Mouse (Mus musculus): ENCODE results near the gene H2-K1. TPM values are rescaled to one million over a fixed set of nuclear protein-coding genes. Genes with fewer than 3 reads are reported as not detected.

H2-K1 gene
- polyA plus RNA-seq, 1 experiment from 2014 or later: 55.5 TPM

DNA sequence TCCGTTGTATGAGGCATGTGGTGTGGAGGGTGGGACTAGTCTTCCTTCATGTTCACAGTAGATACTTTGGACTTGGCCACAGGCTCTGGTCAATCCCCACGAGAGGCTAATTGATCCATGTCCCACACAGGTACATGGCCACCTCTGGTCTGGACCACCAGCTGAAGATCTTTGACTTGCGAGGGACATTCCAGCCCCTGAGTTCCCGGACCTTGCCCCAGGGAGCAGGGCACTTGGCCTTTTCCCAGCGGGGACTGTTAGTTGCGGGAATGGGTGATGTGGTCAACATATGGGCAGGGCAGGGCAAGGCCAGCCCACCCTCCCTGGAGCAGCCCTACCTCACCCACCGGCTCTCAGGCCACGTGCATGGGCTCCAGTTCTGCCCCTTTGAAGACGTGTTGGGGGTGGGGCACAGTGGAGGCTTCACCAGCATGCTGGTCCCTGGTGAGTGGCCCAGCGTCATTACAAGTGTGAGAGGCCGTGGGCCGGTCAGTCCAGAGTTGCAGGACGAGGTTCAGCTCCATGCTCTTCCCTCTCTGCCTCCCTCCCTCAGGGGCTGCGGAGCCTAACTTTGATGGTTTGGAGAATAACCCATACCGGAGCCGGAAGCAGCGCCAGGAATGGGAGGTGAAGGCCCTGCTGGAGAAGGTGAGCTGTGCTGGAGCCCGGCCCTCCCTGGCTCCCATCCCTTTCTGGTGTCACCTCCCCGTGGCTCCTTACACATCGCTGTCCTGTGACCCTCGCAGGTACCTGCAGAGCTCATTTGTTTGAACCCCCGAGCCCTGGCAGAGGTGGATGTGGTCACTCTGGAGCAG, 51.9 kb downstream of the H2-K1 start:
- no peak for ATAC-seq (ENCODE audit: low read depth)
- peaks cover 25% of the 10 kb centered on the region for H3K4me1 ChIP-seq (replicated peaks; ENCODE audit: control insufficient read depth, insufficient read depth, low read length)
- H3K27me3 ChIP-seq (ENCODE audit: control insufficient read depth, insufficient read depth, low read depth, low read length): no peaks in the 10 kb centered on the region
- peaks cover 28% of the 10 kb centered on the region for H3K36me3 ChIP-seq (ENCODE audit: control insufficient read depth, insufficient read depth, low read length)
- H3K9me3 ChIP-seq (ENCODE audit: control insufficient read depth, low read length): no peaks in the 10 kb centered on the region
- H3K9ac ChIP-seq (ENCODE audit: low read length): no peak overlapping the region
- H3K4me3 ChIP-seq (ENCODE audit: low read length): no peak overlapping the region
- WGBS: 81% methylated on average over 22 of the region's 22 CpGs
- no peak overlapping the region for H3K27ac ChIP-seq (ENCODE audit: low read length)
- H3K4me2 ChIP-seq (ENCODE audit: low read depth, low read length): no peak overlapping the region

DNA sequence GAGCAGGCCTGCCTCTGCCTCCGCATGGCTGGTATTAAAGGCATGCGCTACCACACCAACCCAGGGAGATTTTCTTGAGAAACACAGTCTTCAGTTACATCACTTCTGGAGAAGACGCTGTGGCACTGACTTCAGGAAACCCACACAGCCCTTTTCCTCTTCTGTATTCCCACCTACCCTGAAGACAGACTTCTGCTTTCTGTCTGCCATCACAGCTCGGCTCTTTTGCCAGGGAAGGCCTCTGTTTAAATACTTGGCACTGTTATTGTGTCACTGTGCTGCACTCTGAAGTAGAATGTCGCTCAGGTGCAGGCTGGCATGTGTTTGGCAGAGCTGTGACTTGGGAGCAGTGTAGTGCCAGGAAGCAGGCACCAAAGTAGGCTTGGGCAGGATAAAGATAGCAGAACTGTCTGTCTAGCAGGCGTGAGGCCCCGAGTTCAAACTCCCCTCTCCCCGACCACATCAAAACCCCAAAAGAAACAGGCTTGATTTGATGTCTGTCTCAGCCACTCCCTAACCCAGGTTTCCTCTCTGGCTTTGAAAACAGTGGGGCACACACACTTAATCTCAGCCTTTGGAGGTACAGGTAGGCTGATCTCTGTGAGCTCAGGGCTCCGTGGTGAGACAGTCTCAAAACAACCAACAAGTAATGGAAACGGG, 52.6 kb downstream of the H2-K1 start:
- H3K27ac ChIP-seq (ENCODE audit: low read length): no peak overlapping the region
- H3K4me3 ChIP-seq (ENCODE audit: low read length): no peak overlapping the region
- H3K27me3 ChIP-seq (ENCODE audit: control insufficient read depth, insufficient read depth, low read depth, low read length): no peaks in the 10 kb centered on the region
- H3K9me3 ChIP-seq (ENCODE audit: control insufficient read depth, low read length): no peaks in the 10 kb centered on the region
- peaks cover 25% of the 10 kb centered on the region for H3K36me3 ChIP-seq (ENCODE audit: control insufficient read depth, insufficient read depth, low read length)
- 84% methylated on average over 10 of the region's 10 CpGs for WGBS
- H3K4me2 ChIP-seq (ENCODE audit: low read depth, low read length): no peak overlapping the region
- no peak for ATAC-seq (ENCODE audit: low read depth)
- H3K9ac ChIP-seq (ENCODE audit: low read length): no peak overlapping the region
- peaks cover 18% of the 10 kb centered on the region for H3K4me1 ChIP-seq (replicated peaks; ENCODE audit: control insufficient read depth, insufficient read depth, low read length)

MicroRNAs within 50 kb of the gene (microRNA counts, 519-probe panel; counts per million panel counts)
- 1,613 counts per million, percentile 23 among the panel's probes with 10 or more counts for microRNA mmu-miR-219

Small RNA genes within 50 kb of the gene (microRNA-seq; reads per million reads assigned to microRNA genes)
- not detected for gene Mir219a-1
- not detected for gene Mir219c

Other genes with a start within 250 kb of the H2-K1 start
- 279 and 289 TPM in 2 replicates for gene Rab11b, start 239.8 kb downstream of the H2-K1 start, polyA plus RNA-seq (2015; fragmentation: Nextera tagmentation; extraction: Ambion mirVana)
- 46.1 and 48.3 TPM in 2 replicates for gene Angptl4, start 218.5 kb downstream of the H2-K1 start, polyA plus RNA-seq (2015; fragmentation: Nextera tagmentation; extraction: Ambion mirVana)
- 78.8 and 89.6 TPM in 2 replicates for gene Kank3, start 189.8 kb downstream of the H2-K1 start, polyA plus RNA-seq (2015; fragmentation: Nextera tagmentation; extraction: Ambion mirVana)
- 929 and 1,039 TPM in 2 replicates for gene Rps28, start 175.8 kb downstream of the H2-K1 start, polyA plus RNA-seq (2015; fragmentation: Nextera tagmentation; extraction: Ambion mirVana)
- gene Ndufa7, start 175.8 kb downstream of the H2-K1 start, polyA plus RNA-seq (2015; fragmentation: Nextera tagmentation; extraction: Ambion mirVana): 482 and 489 TPM in 2 replicates
- gene Cd320, start 157.3 kb downstream of the H2-K1 start, polyA plus RNA-seq (2015; fragmentation: Nextera tagmentation; extraction: Ambion mirVana): 63.4 and 67.1 TPM in 2 replicates
- gene Gm7029, start 126.5 kb downstream of the H2-K1 start, polyA plus RNA-seq (2015; fragmentation: Nextera tagmentation; extraction: Ambion mirVana): not detected in 2 replicates
- gene Kifc1, start 109.7 kb downstream of the H2-K1 start, polyA plus RNA-seq (2015; fragmentation: Nextera tagmentation; extraction: Ambion mirVana): 8.8 and 9.6 TPM in 2 replicates
- 0.26 TPM in 1 of 2 replicates, not detected in the other for gene Platr17, start 95.2 kb downstream of the H2-K1 start, polyA plus RNA-seq (2015; fragmentation: Nextera tagmentation; extraction: Ambion mirVana)
- 44.1 and 50.6 TPM in 2 replicates for gene Daxx, start 90.9 kb downstream of the H2-K1 start, polyA plus RNA-seq (2015; fragmentation: Nextera tagmentation; extraction: Ambion mirVana)
- gene Tapbp, start 84.4 kb downstream of the H2-K1 start, polyA plus RNA-seq (2015; fragmentation: Nextera tagmentation; extraction: Ambion mirVana): 57.7 and 70.8 TPM in 2 replicates
- 17.8 and 18.7 TPM in 2 replicates for gene Zbtb22, start 84.4 kb downstream of the H2-K1 start, polyA plus RNA-seq (2015; fragmentation: Nextera tagmentation; extraction: Ambion mirVana)
- gene Rgl2, start 70.8 kb downstream of the H2-K1 start, polyA plus RNA-seq (2015; fragmentation: Nextera tagmentation; extraction: Ambion mirVana): 49.5 and 51.7 TPM in 2 replicates
- 143 and 151 TPM in 2 replicates for gene Pfdn6, start 60.0 kb downstream of the H2-K1 start, polyA plus RNA-seq (2015; fragmentation: Nextera tagmentation; extraction: Ambion mirVana)
- gene Wdr46, start 59.7 kb downstream of the H2-K1 start, polyA plus RNA-seq (2015; fragmentation: Nextera tagmentation; extraction: Ambion mirVana): 20.2 and 20.6 TPM in 2 replicates
- gene B3galt4, start 48.9 kb downstream of the H2-K1 start, polyA plus RNA-seq (2015; fragmentation: Nextera tagmentation; extraction: Ambion mirVana): 5.5 and 5.6 TPM in 2 replicates
- gene Vps52, start 44.5 kb downstream of the H2-K1 start, polyA plus RNA-seq (2015; fragmentation: Nextera tagmentation; extraction: Ambion mirVana): 49.4 and 50.5 TPM in 2 replicates
- gene Rps18, start 44.3 kb downstream of the H2-K1 start, polyA plus RNA-seq (2015; fragmentation: Nextera tagmentation; extraction: Ambion mirVana): 1,739 and 1,825 TPM in 2 replicates
- 15.0 and 15.2 TPM in 2 replicates for gene Ring1, start 24.3 kb upstream of the H2-K1 start, polyA plus RNA-seq (2015; fragmentation: Nextera tagmentation; extraction: Ambion mirVana)
- gene H2-Ke6, start 27.7 kb upstream of the H2-K1 start, polyA plus RNA-seq (2015; fragmentation: Nextera tagmentation; extraction: Ambion mirVana): 40.9 and 41.6 TPM in 2 replicates
- gene Slc39a7, start 31.3 kb upstream of the H2-K1 start, polyA plus RNA-seq (2015; fragmentation: Nextera tagmentation; extraction: Ambion mirVana): 188 and 191 TPM in 2 replicates
- gene Rxrb, start 31.5 kb upstream of the H2-K1 start, polyA plus RNA-seq (2015; fragmentation: Nextera tagmentation; extraction: Ambion mirVana): 49.6 and 49.9 TPM in 2 replicates
- 2.6 and 3.7 TPM in 2 replicates for gene Col11a2, start 39.1 kb upstream of the H2-K1 start, polyA plus RNA-seq (2015; fragmentation: Nextera tagmentation; extraction: Ambion mirVana)
- gene H2-Oa, start 92.0 kb upstream of the H2-K1 start, polyA plus RNA-seq (2015; fragmentation: Nextera tagmentation; extraction: Ambion mirVana): 0.23 and 1.0 TPM in 2 replicates
- gene H2-DMa, start 119.2 kb upstream of the H2-K1 start, polyA plus RNA-seq (2015; fragmentation: Nextera tagmentation; extraction: Ambion mirVana): 11.8 and 12.7 TPM in 2 replicates
- gene Brd2, start 122.3 kb upstream of the H2-K1 start, polyA plus RNA-seq (2015; fragmentation: Nextera tagmentation; extraction: Ambion mirVana): 97.8 and 100 TPM in 2 replicates
- gene H2-DMb2, start 143.0 kb upstream of the H2-K1 start, polyA plus RNA-seq (2015; fragmentation: Nextera tagmentation; extraction: Ambion mirVana): 1.6 and 2.1 TPM in 2 replicates
- gene H2-DMb1, start 152.7 kb upstream of the H2-K1 start, polyA plus RNA-seq (2015; fragmentation: Nextera tagmentation; extraction: Ambion mirVana): 3.7 and 6.2 TPM in 2 replicates
- gene Tap1, start 187.2 kb upstream of the H2-K1 start, polyA plus RNA-seq (2015; fragmentation: Nextera tagmentation; extraction: Ambion mirVana): 7.2 and 9.7 TPM in 2 replicates
- 8.8 and 12.8 TPM in 2 replicates for gene Psmb9, start 187.4 kb upstream of the H2-K1 start, polyA plus RNA-seq (2015; fragmentation: Nextera tagmentation; extraction: Ambion mirVana)
- gene Psmb8, start 197.4 kb upstream of the H2-K1 start, polyA plus RNA-seq (2015; fragmentation: Nextera tagmentation; extraction: Ambion mirVana): 21.4 and 37.2 TPM in 2 replicates
- gene Tap2, start 203.2 kb upstream of the H2-K1 start, polyA plus RNA-seq (2015; fragmentation: Nextera tagmentation; extraction: Ambion mirVana): 12.2 and 18.1 TPM in 2 replicates
- 0.35 and 0.53 TPM in 2 replicates for gene H2-Ob, start 238.6 kb upstream of the H2-K1 start, polyA plus RNA-seq (2015; fragmentation: Nextera tagmentation; extraction: Ambion mirVana)